Mouse (Mus musculus) heart, embryonic 16.5 days (tissue): ENCODE data around the gene BC029722. TPM values are rescaled to one million over a fixed set of nuclear protein-coding genes. Genes with fewer than 3 reads are reported as not detected.

ENCODE experiments used
- ATAC-seq: fragments of 200-750 bp; cut with Nextera tagmentation; replicated peaks from 2 replicates; pipeline ENCODE4 v1.8.0; 2017; ENCODE audit warnings: moderate number of reproducible peaks; ENCODE audit not compliant: insufficient read depth, low FRiP score; ENCODE audit errors: extremely low read depth
- H3K27ac ChIP-seq: fragments of 300-500 bp; sonication (generic); 2 replicates; pipeline ENCODE4 v1.5.1; 2014; ENCODE audit warnings: mild to moderate bottlenecking, low read length, control low read depth, moderate library complexity
- H3K27me3 ChIP-seq: fragments of 300-500 bp; sonication (generic); 2 replicates; pipeline ENCODE4 v1.6.1; 2014; ENCODE audit warnings: low read length, mixed read lengths; ENCODE audit not compliant: control insufficient read depth, insufficient read depth
- H3K36me3 ChIP-seq: fragments of 300-500 bp; sonication (generic); 2 replicates; pipeline ENCODE4 v1.6.1; 2014; ENCODE audit not compliant: control insufficient read depth, insufficient read depth
- H3K4me1 ChIP-seq: fragments of 300-500 bp; sonication (generic); 2 replicates; pipeline ENCODE4 v1.6.1; 2014; ENCODE audit warnings: low read length, mixed read lengths; ENCODE audit not compliant: control insufficient read depth, insufficient read depth
- H3K4me2 ChIP-seq: fragments of 300-500 bp; sonication (generic); 2 replicates; pipeline ENCODE4 v1.6.1; 2014; ENCODE audit warnings: low read depth, mild to moderate bottlenecking, control low read depth, low read length
- H3K4me3 ChIP-seq: fragments of 300-500 bp; sonication (generic); 2 replicates; pipeline ENCODE4 v1.5.1; 2014; ENCODE audit warnings: mild to moderate bottlenecking, control low read depth, low read length
- H3K9ac ChIP-seq: fragments of 300-500 bp; sonication (generic); 2 replicates; pipeline ENCODE4 v1.6.1; 2014; ENCODE audit warnings: low read length, control low read depth
- H3K9me3 ChIP-seq: fragments of 300-500 bp; sonication (generic); replicated peaks from 2 replicates; pipeline ENCODE4 v1.6.1; 2016; ENCODE audit warnings: low read length; ENCODE audit not compliant: control insufficient read depth
- WGBS: fragments of 180-500 bp; shearing (Covaris S2); extraction: QIAGEN DNeasy Blood & Tissue Kit; methylation state at CpG from one replicate; pipeline ENCODE4 v1.1.7; 2014; 5-methylcytosine and 5-hydroxymethylcytosine counted together
- polyA plus RNA-seq: library from polyadenylated mRNA; unstranded; fragments of >200 nt; fragmentation: Nextera tagmentation; extraction: Ambion mirVana; gene quantifications from 2 replicates; pipeline ENCODE4 v1.2.1, GENCODE M21; 2015

Gene BC029722
- polyA plus RNA-seq, 1 experiment from 2014 or later: 17.4 TPM

DNA sequence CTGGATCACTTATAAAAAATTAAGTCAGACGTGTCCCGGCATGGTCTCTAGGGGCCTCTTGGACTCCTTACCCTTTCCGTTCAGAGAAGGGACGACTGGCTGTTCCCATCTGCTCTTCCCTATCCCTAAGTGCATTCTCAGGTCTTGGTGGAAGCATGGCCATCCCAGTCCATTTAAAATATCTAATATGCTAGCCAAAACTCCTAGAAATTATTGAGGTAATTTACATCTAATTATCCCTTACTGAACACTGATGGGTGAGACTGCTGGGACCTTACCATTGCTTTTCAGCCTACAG, 41.6 kb downstream of the BC029722 start:
- ATAC-seq: no peak
- H3K4me3 ChIP-seq: no peak overlapping the region
- H3K36me3 ChIP-seq: no peaks in the 10 kb centered on the region
- H3K9me3 ChIP-seq: no peaks in the 10 kb centered on the region
- H3K4me1 ChIP-seq: no peaks in the 10 kb centered on the region
- peaks cover 51% of the 10 kb centered on the region for H3K27me3 ChIP-seq
- H3K27ac ChIP-seq: no peak overlapping the region
- WGBS: 70% methylated on average over 4 of the region's 4 CpGs
- H3K9ac ChIP-seq: no peak overlapping the region
- H3K4me2 ChIP-seq: no peak overlapping the region

DNA sequence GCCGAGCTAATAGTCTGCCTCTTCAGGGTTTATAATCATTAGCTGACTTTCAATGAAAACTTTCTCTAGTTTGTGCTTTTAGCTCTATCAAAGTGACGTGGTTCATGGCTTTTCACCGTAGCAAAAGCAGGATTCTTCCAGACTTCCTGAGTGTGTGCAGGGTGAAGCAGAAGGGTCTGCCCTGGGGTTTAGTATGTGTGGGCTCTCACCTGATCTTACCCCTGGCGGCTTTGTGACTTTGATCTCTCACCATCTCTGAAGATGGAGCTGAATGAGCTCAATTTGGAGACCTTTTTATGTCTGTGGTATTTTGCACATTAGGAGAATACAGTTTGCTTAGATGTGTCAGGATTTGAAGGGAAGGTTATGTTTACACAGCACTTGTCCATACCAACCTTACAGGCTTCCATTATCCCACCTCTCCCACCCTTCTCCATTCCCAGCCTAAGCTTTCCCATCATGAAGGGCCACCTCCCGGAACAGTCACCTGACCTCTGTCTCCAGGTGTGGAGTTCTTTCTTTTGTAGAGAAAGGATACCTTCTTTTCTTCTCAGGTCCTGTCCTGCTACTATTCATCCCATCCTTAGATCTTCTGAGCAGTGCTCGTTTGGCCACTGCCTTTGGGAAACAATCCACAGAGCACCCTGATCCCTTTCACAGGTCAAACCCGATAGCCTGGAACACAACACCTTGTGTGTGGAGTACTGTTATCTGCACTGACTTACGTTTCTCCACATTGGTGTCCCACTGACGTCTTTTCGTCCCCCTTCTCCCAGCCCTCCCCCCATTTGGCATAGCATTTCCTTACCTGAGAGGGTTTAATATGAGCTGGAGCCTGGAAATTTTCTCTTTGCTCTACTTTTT, 42.2 kb downstream of the BC029722 start:
- Histone ChIP-seq H3K4me2 (no peak overlapping the region), H3K36me3 (no peaks in the 10 kb centered on the region), H3K4me1 (no peaks in the 10 kb centered on the region), H3K9ac (no peak overlapping the region), H3K27me3 (peaks cover 56% of the 10 kb centered on the region), H3K4me3 (no peak overlapping the region), H3K27ac (no peak overlapping the region), H3K9me3 (no peaks in the 10 kb centered on the region)
- 58% methylated on average over 10 of the region's 10 CpGs for WGBS
- no peak for ATAC-seq

DNA sequence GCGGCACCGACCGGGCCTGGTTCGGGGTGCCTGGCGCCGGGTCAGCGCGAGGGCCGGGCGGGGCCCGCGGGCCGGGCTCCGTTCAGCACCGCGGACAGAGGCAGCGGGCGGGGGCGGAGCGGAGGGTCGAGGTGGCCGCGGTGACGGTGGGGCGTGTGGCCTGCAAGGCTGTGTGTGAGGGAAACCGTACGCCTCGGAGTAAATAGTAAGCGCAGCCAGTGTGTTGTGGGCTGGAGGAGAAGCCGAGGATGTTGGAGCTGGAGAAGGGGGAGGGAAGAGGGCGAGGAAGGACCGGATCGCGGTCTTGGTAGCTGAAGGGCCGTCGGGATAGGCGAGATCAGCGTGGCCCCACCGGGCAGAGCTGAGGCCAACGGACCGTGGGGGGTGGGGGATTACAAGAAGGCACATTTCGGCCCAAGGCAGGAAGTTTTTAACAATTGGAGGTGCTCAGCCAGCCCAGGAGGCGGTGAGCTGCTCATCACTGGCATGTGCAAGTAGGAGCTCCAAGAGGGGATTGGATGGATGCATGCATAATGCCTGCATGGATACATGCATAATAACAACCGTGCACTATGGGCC, 43.5 kb downstream of the BC029722 start:
- Histone ChIP-seq H3K4me3 (peak overlapping the region; percentile 56), H3K36me3 (no peaks in the 10 kb centered on the region), H3K27me3 (peaks cover 59% of the 10 kb centered on the region), H3K9me3 (no peaks in the 10 kb centered on the region), H3K9ac (no peak overlapping the region), H3K4me1 (no peaks in the 10 kb centered on the region), H3K27ac (no peak overlapping the region), H3K4me2 (peak overlapping the region; percentile 93)
- WGBS: 1% methylated on average over 43 of the region's 44 CpGs
- peak; percentile 67; the same call in 1 of the 2 replicates for ATAC-seq

DNA sequence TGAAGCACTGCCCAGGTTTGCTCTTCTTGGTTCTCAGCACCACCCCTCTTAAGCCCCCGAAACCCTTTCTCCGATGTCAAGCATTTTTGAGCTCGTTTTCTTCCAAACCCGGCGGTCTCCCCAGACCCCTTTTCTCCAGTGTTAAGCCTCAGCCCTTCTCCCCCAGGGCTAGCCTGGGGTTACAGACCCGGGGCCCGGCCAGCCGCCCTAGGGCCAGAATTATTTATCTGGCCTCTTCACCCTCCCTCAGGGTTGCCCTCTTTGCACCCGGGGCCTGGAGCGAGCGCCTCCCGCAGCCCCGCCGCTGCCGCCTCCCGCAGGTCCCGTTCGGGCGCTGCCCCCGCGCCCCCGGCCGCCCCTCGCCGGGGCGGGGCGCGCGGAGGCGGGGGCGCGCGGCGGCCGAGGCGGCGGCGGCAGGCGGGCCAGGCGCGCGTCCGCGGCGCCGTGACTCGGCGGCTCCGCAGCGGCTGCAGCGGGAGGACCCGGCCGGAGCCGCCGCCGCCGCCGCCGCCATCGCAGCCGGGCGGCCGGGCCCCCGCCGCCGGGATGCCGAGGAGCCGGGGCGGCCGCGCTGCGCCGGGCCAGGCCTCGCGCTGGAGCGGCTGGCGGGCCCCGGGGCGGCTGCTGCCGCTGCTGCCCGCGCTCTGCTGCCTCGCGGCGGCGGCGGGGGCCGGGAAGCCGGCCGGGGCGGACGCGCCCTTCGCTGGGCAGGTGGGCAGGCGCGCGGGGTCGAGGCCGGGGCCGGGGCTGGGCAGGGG, 44.1 kb downstream of the BC029722 start, which contains the start of gene Mmp24:
Gene Mmp24 (plus strand): TSS at position 416 of the 758 bp plus-strand sequence.
- H3K4me3 ChIP-seq: peak within 1 kb of the TSS; percentile 56
- no peaks in the 10 kb centered on the region for H3K36me3 ChIP-seq
- WGBS: 3% methylated on average over 63 of the region's 100 CpGs
- no peak within 1 kb of the TSS for H3K27ac ChIP-seq
- peak within 1 kb of the TSS; percentile 93 for H3K4me2 ChIP-seq
- peaks cover 59% of the 10 kb centered on the region for H3K27me3 ChIP-seq
- H3K9ac ChIP-seq: no peak within 1 kb of the TSS
- no peak for ATAC-seq
- H3K4me1 ChIP-seq: no peaks in the 10 kb centered on the region
- H3K9me3 ChIP-seq: no peaks in the 10 kb centered on the region

DNA sequence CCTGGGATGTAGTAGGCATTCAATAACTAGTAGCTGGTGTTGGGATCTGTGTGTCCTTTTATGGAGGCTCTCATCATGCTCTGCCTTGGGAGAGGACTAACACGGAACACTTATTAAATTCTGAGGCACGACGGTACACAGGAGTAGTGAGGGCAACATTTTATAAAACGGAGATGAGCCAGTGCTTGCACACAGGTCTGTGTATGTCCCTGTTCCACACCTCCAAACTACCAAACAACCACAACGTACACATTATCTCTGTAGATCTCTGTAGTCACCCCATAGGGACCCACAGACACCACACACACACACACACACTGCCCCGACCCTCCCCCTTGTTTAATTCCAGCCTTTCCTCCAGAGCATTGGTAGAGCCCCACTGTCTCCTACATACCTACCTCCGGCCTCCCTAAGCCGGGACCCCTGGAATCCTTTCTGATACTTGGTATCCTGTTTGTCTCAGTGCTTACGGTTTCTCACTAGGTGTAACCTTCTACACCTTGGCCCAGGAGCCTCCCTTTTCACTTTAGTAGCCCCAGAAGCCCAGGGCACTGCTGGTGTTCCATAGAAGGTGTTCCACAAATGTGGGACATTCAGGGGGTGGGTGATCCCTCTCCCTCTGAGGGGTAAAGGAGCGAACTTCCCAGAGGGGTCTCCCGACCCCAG, 44.8 kb downstream of the BC029722 start:
- H3K27me3 ChIP-seq: peaks cover 59% of the 10 kb centered on the region
- no peaks in the 10 kb centered on the region for H3K9me3 ChIP-seq
- no peak overlapping the region for H3K27ac ChIP-seq
- H3K4me2 ChIP-seq: no peak overlapping the region
- H3K4me1 ChIP-seq: no peaks in the 10 kb centered on the region
- no peak overlapping the region for H3K9ac ChIP-seq
- no peak for ATAC-seq
- 49% methylated on average over 11 of the region's 11 CpGs for WGBS
- H3K4me3 ChIP-seq: no peak overlapping the region
- H3K36me3 ChIP-seq: no peaks in the 10 kb centered on the region

DNA sequence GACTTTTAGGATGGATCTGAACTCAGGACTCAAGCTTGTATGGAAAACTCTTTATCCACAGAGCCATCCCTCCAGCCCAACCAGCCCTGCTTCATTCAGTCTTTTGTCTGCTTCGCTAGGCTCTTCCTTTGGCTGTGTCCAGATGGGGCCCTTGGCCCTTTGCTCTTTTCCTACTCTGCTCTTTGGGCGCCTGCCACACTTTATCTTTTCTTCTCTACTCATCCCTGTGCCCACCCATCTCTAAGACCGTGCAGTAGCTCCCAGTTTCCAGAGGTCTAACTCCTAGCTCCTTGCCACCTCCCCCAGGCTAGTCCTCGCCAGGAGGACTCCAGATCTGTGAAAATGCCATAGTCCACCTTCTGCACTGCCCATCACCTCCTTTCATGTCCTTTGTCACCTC, 45.6 kb downstream of the BC029722 start:
- WGBS: 53% methylated on average over 4 of the region's 4 CpGs
- Histone ChIP-seq H3K9ac (no peak overlapping the region), H3K4me2 (no peak overlapping the region), H3K4me1 (no peaks in the 10 kb centered on the region), H3K27ac (no peak overlapping the region), H3K9me3 (no peaks in the 10 kb centered on the region), H3K4me3 (no peak overlapping the region), H3K36me3 (no peaks in the 10 kb centered on the region), H3K27me3 (peaks cover 59% of the 10 kb centered on the region)
- ATAC-seq: no peak

Other genes starting within 250 kb of the BC029722 start
- 25.3 and 26.9 TPM in 2 replicates for gene Gss, start 226.6 kb downstream of the BC029722 start, polyA plus RNA-seq
- gene Myh7b, start 208.2 kb downstream of the BC029722 start, polyA plus RNA-seq: 22.4 and 26.4 TPM in 2 replicates
- gene Trpc4ap, start 127.0 kb downstream of the BC029722 start, polyA plus RNA-seq: 97.4 and 98.6 TPM in 2 replicates
- 27.3 and 28.8 TPM in 2 replicates for gene Edem2, start 90.0 kb downstream of the BC029722 start, polyA plus RNA-seq
- gene Gm17581, start 83.6 kb downstream of the BC029722 start, polyA plus RNA-seq: not detected in 2 replicates
- 7.3 and 7.5 TPM in 2 replicates for gene Procr, start 68.3 kb downstream of the BC029722 start, polyA plus RNA-seq
- 0.04 TPM in 1 of 2 replicates, not detected in the other for gene Mmp24, start 44.1 kb downstream of the BC029722 start, polyA plus RNA-seq
- 125 and 140 TPM in 2 replicates for gene Eif6, start 7.5 kb upstream of the BC029722 start, polyA plus RNA-seq
- gene Fam83c, start 15.4 kb upstream of the BC029722 start, polyA plus RNA-seq: 0.05 and 0.07 TPM in 2 replicates
- 127 and 129 TPM in 2 replicates for gene Uqcc1, start 110.9 kb upstream of the BC029722 start, polyA plus RNA-seq
- gene Gm15557, start 121.3 kb upstream of the BC029722 start, polyA plus RNA-seq: not detected in 2 replicates
- gene Gdf5, start 125.9 kb upstream of the BC029722 start, polyA plus RNA-seq: 0.26 and 0.39 TPM in 2 replicates
- 6.9 and 9.9 TPM in 2 replicates for gene Cep250, start 137.0 kb upstream of the BC029722 start, polyA plus RNA-seq
- gene 6430550D23Rik, start 188.6 kb upstream of the BC029722 start, polyA plus RNA-seq: 0.96 and 1.1 TPM in 2 replicates
- 143 and 162 TPM in 2 replicates for gene Ergic3, start 188.6 kb upstream of the BC029722 start, polyA plus RNA-seq
- gene Fer1l4, start 233.5 kb upstream of the BC029722 start, polyA plus RNA-seq: not detected in 2 replicates
- gene Spag4, start 245.7 kb upstream of the BC029722 start, polyA plus RNA-seq: 1.4 and 1.6 TPM in 2 replicates